Mouse (Mus musculus) G1E (cell line): Measurements from ENCODE around the gene Bach2.

Experiments used
- CTCF ChIP-seq: IDR thresholded peaks from 2 replicates; pipeline ENCODE4 v1.5.1; 2012; ENCODE audit warnings: low read depth, low read length, inconsistent platforms, mixed read lengths
- GATA1 ChIP-seq: IDR thresholded peaks from 2 replicates; pipeline ENCODE4 v1.6.1; 2012; ENCODE audit warnings: borderline replicate concordance, low read length, inconsistent platforms, mixed read lengths

GRCm38 (mm10) chr4:32502181-32502580 lies 263.6 kb downstream of the Bach2 start:
- TF ChIP-seq CTCF, result no peak
- no peak for TF ChIP-seq GATA1
